Mouse (Mus musculus) liver, embryonic 15.5 days (tissue): ENCODE measurements around the gene Wdr77. TPM values are rescaled to one million over a fixed set of nuclear protein-coding genes. Genes with fewer than 3 reads are reported as not detected.
"Not testable (repeated sequence)": the region's sequence is repeated elsewhere in the genome, so short reads cannot be mapped to it uniquely, and the experiment has no call there.

Experiments
- ATAC-seq: fragments of 200-750 bp; cut with Nextera tagmentation; 2 replicates; pipeline ENCODE4 v1.8.0; 2017; ENCODE audit warnings: moderate number of reproducible peaks, mild to moderate bottlenecking, moderate library complexity; ENCODE audit not compliant: insufficient read depth
- H3K27ac ChIP-seq: fragments of 300-500 bp; sonication (generic); replicated peaks from 2 replicates; pipeline ENCODE4 v1.5.1; 2015; ENCODE audit warnings: mild to moderate bottlenecking, inconsistent platforms
- H3K27me3 ChIP-seq: fragments of 300-500 bp; sonication (generic); 2 replicates; pipeline ENCODE4 v1.6.1; 2015; ENCODE audit warnings: mild to moderate bottlenecking, inconsistent platforms
- H3K36me3 ChIP-seq: fragments of 300-500 bp; sonication (generic); replicated peaks from 2 replicates; pipeline ENCODE4 v1.6.1; 2015; ENCODE audit warnings: moderate library complexity, mild to moderate bottlenecking, inconsistent platforms
- H3K4me1 ChIP-seq: fragments of 300-500 bp; sonication (generic); replicated peaks from 2 replicates; pipeline ENCODE4 v1.6.1; 2015; ENCODE audit warnings: inconsistent platforms
- H3K4me2 ChIP-seq: fragments of 300-500 bp; sonication (generic); 2 replicates; pipeline ENCODE4 v1.6.1; 2015; ENCODE audit warnings: moderate library complexity, mild to moderate bottlenecking, inconsistent platforms
- H3K4me3 ChIP-seq: fragments of 300-500 bp; sonication (generic); replicated peaks from 2 replicates; pipeline ENCODE4 v1.5.1; 2015; ENCODE audit warnings: mild to moderate bottlenecking, inconsistent platforms
- H3K9ac ChIP-seq: fragments of 300-500 bp; sonication (generic); 2 replicates; pipeline ENCODE4 v1.6.1; 2015; ENCODE audit warnings: moderate library complexity, mild to moderate bottlenecking, inconsistent platforms
- H3K9me3 ChIP-seq: fragments of 300-500 bp; sonication (generic); replicated peaks from 2 replicates; pipeline ENCODE4 v1.6.1; 2016; ENCODE audit warnings: inconsistent platforms
- WGBS: fragments of 180-500 bp; shearing (Covaris S2); methylation state at CpG from one replicate; pipeline ENCODE4 v1.1.7; 2015; ENCODE audit warnings: mixed read lengths; ENCODE audit not compliant: insufficient replicate concordance; 5-methylcytosine and 5-hydroxymethylcytosine counted together
- polyA plus RNA-seq: library from polyadenylated mRNA; unstranded; fragments of >200 nt; fragmentation: Nextera tagmentation; extraction: Ambion mirVana; gene quantifications from 2 replicates; pipeline ENCODE4 v1.2.1, GENCODE M21; 2015

The Wdr77 gene
- polyA plus RNA-seq, 1 experiment from 2014 or later = 39.8 TPM

DNA sequence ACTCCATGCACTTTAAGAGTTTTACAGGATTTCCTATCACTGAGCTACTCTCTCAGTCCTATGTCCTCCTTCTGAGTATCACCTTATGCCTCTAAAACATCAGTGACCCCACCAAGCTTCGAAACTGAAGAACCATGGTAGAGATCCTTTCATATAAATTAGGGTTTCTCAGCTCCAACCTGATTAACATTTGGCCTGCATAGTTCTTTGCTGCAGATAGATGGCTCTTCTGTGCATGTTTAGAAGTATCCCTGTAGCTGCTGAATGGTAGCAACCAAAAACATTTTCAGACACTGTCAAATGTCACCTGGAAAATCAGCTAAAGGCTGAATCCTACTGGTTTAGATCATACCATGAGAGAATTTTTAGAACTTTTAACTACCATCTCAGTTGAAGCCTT lies 1.9 kb upstream of the Wdr77 start:
- no peak for ATAC-seq
- Histone ChIP-seq H3K9me3 (no peaks in the 10 kb centered on the region), H3K9ac (no peak overlapping the region), H3K36me3 (peaks cover 54% of the 10 kb centered on the region), H3K4me3 (0 out of 2 replicates have a peak overlapping the region, but pooled peaks have one; percentile 76), H3K4me1 (peaks cover 31% of the 10 kb centered on the region), H3K27ac (no peak overlapping the region), H3K27me3 (no peaks in the 10 kb centered on the region), H3K4me2 (peak overlapping the region; percentile 91)
- WGBS = 78% methylated on average over 1 of the region's 1 CpGs

DNA sequence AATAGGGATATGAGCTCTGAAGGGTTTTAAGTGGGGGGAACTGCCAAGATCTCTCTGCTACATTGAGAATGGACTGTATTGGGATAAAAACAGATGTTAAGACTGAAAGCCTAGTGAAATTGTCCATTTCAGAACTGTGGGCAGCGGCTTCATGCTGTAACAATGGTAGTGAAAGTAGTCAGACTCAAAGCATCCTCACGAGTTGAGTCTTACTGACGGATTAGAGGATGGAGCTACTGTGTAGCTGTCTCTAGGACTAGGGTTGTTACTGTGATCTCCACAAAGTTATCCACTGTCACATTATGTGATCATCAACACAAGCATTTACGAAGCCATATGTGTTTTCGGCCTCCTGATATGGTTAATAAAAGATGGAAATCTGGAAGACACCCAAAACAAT lies 965 bp upstream of the Wdr77 start:
- Histone ChIP-seq H3K4me1 (peaks cover 31% of the 10 kb centered on the region), H3K9ac (peak overlapping the region; percentile 84), H3K27ac (peak overlapping the region; percentile 91), H3K4me3 (peak overlapping the region; percentile 76), H3K9me3 (no peaks in the 10 kb centered on the region), H3K4me2 (peak overlapping the region; percentile 91), H3K27me3 (no peaks in the 10 kb centered on the region), H3K36me3 (peaks cover 54% of the 10 kb centered on the region)
- ATAC-seq = no peak
- 40% methylated on average over 5 of the region's 5 CpGs for WGBS

DNA sequence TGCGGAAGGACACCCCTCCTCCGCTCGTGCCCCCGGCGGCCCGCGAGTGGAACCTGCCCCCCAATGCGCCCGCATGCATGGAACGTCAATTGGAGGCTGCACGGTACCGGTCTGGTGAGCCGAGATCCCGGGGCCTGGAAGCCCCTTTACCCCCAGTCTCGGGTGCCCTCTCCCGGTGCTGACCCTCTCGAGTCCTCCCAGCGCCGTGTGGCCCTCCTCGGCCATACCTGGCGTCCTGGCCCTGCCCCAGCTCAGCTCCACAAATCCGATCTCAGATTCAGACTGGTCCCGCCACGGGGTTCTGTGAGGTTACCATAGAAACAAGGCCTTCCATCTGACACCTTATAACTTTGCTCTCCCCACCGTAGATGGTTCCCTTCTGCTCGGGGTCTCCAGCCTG lies 416 bp downstream of the Wdr77 start:
- peak; percentile 23 for ATAC-seq
- Histone ChIP-seq H3K4me2 (peak overlapping the region; percentile 91), H3K9me3 (no peaks in the 10 kb centered on the region), H3K9ac (peak overlapping the region; percentile 74), H3K27me3 (no peaks in the 10 kb centered on the region), H3K4me3 (peak overlapping the region; percentile 76), H3K36me3 (peaks cover 57% of the 10 kb centered on the region), H3K4me1 (peaks cover 31% of the 10 kb centered on the region), H3K27ac (peak overlapping the region; percentile 91)
- WGBS = under 1% methylated on average over 26 of the region's 26 CpGs

DNA sequence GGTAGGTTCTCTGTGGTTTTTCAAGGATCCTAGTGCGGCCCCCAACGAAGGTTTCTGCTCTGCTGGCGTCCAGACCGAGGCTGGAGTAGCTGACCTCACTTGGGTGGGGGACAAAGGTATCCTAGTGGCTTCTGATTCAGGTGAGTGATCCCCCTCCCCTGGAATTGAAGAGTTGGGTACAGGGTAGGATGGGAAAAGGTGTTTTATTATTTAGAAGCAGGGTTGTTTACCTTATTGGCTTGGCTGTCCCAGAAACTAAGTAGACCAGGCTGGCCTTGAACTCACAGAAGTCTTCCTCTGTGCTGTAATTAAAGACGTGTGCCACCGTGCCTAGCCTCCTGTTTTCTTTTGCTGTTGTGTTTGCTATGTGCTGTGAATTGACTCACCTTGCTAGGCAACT lies 830 bp downstream of the Wdr77 start, which contains the start of gene Atp5f1:
TSS of gene Atp5f1 (minus strand) at position 101 of the 400 bp plus-strand sequence.
- peak within 1 kb of the TSS; percentile 91 for H3K4me2 ChIP-seq
- H3K27ac ChIP-seq = peak within 1 kb of the TSS; percentile 91
- no peaks in the 10 kb centered on the region for H3K9me3 ChIP-seq
- H3K4me1 ChIP-seq = peaks cover 31% of the 10 kb centered on the region
- ATAC-seq = no peak
- WGBS = 8% methylated on average over 6 of the region's 6 CpGs
- H3K27me3 ChIP-seq = no peaks in the 10 kb centered on the region
- peaks cover 57% of the 10 kb centered on the region for H3K36me3 ChIP-seq
- peak within 1 kb of the TSS; percentile 76 for H3K4me3 ChIP-seq
- H3K9ac ChIP-seq = peak within 1 kb of the TSS; percentile 84

DNA sequence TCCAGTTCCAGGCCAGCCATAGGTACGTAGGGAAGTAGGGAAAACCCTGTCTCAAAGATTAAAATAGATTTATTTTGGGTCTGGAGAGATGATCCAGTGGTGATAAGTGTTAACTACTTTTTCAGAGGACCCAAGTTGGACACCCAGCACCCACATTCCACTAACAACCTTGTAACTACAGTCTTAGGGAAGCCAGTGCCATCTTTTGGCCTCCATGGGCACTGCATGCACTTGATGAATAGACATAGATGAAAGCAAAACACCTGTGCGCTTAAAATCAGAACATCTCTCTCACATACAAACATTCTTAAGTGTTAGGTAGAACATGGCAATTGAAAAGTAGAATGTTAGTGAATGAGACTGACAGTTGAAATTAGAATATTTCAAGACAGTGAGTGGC lies 1.5 kb downstream of the Wdr77 start:
- Histone ChIP-seq H3K9me3 (no peaks in the 10 kb centered on the region), H3K27ac (no peak overlapping the region), H3K4me1 (peaks cover 31% of the 10 kb centered on the region), H3K27me3 (no peaks in the 10 kb centered on the region), H3K9ac (no peak overlapping the region), H3K4me3 (peak overlapping the region; percentile 76), H3K36me3 (peaks cover 61% of the 10 kb centered on the region), H3K4me2 (peak overlapping the region; percentile 91)
- WGBS = 82% methylated on average over 2 of the region's 2 CpGs
- no peak for ATAC-seq

DNA sequence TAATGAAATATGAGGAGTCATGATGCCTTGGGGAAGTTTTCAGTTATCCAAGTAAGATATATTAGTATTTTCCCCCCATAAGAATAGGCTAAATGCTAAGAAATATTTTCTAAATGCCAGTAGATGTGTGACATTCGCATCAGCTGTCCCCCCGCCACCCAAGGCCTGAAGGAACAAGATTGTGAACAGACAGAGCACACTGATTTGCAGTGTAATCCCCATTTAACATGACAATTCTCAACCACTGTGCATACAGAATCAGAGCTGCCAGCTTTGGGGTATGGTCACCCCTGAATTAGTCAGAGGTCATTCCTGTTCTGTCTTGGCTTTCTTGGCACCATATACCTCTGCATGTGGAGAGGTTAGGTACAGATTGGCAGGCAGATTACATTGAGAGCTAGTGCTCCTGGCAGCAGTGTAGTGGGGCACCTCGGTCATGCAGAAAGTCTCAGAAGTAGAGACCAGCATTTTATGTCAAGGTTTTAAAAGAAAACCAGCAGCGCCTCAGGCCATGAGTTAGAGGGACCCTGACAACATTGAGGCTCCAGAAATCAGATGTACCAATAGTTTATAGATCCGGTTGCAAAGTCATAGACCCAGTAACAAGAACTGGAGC lies 12.8 kb downstream of the Wdr77 start:
- no peak overlapping the region for H3K9ac ChIP-seq
- H3K27ac ChIP-seq = no peak overlapping the region
- no peak overlapping the region for H3K4me2 ChIP-seq
- no peak overlapping the region for H3K4me3 ChIP-seq
- WGBS = 61% methylated on average over 5 of the region's 5 CpGs
- ATAC-seq = no peak
- no peaks in the 10 kb centered on the region for H3K27me3 ChIP-seq
- peaks cover 31% of the 10 kb centered on the region for H3K36me3 ChIP-seq
- no peaks in the 10 kb centered on the region for H3K4me1 ChIP-seq
- H3K9me3 ChIP-seq = no peaks in the 10 kb centered on the region

DNA sequence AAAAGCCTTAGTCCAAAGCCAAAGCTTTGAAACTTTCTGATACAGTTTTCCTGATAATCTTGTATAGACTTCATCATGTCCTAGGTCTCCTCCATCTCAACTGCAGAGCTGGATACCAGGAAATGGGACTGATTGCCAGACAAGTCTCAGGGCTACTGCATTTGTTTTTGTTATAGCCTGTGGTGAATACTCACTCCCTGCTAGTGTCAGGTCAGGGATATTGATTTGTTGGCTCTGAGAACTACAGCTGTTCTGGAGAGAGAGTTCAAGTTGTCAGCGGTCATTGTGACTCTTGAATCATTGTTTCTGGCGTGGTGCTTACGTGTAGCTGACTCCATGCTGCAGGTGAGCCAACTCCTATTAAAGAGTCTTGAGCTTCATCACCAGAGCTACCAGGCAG lies 14.2 kb downstream of the Wdr77 start, which contains the start of gene Ovgp1:
TSS of gene Ovgp1 (plus strand) at position 301 of the 400 bp plus-strand sequence.
- 58% methylated on average over 3 of the region's 3 CpGs for WGBS
- Histone ChIP-seq H3K9me3 (no peaks in the 10 kb centered on the region), H3K9ac (no peak within 1 kb of the TSS), H3K4me3 (no peak within 1 kb of the TSS), H3K36me3 (peaks cover 18% of the 10 kb centered on the region), H3K27ac (no peak within 1 kb of the TSS), H3K27me3 (no peaks in the 10 kb centered on the region), H3K4me1 (no peaks in the 10 kb centered on the region), H3K4me2 (no peak within 1 kb of the TSS)
- no peak for ATAC-seq

DNA sequence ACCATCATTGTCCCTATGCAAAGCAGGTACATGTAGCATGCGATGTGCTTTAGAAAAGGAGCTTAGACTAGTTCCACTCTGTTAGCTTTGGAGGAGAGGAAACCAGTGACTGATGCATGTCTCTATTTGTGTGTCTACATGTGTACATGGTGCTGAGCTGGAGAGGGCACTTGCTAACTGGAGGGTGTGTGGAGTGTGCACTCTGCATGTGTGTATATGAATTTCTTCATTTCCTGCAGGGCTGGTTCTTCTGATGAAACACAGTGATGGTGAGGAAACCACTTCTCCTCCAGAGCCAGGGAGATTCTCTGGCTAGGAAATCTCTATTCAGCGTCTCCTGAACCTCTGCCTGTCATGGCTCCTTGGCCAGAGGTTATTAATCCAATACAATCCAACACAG lies 15.0 kb downstream of the Wdr77 start:
- ATAC-seq = peak; percentile 44; the same call in 1 of the 2 replicates
- Histone ChIP-seq H3K27ac (no peak overlapping the region), H3K36me3 (peaks cover 10% of the 10 kb centered on the region), H3K4me2 (no peak overlapping the region), H3K4me3 (no peak overlapping the region), H3K9me3 (no peaks in the 10 kb centered on the region), H3K27me3 (no peaks in the 10 kb centered on the region), H3K9ac (no peak overlapping the region), H3K4me1 (no peaks in the 10 kb centered on the region)
- WGBS = 60% methylated on average over 2 of the region's 2 CpGs

DNA sequence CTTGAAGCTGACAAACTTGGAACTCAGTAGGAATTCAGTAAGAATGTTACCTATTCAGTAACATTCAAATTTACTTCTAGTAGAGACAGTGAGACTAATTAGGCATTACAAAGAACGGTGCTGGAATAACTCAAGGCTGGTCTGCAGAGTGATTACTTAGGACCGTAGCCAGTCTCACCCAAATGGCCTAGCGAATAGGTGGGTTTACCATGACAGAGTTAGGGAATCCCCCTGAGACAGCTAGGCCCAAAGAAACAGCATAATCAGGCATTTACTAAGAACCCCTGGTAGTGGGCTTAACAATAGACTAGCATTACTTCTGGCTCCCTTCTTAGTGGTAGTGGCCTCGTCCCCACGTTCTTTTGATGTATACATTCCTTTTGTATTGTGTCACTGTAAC lies 30.4 kb downstream of the Wdr77 start:
- H3K9ac ChIP-seq, H3K9me3 ChIP-seq, ATAC-seq, H3K27ac ChIP-seq, H3K4me2 ChIP-seq, H3K4me1 ChIP-seq, H3K4me3 ChIP-seq, H3K27me3 ChIP-seq, H3K36me3 ChIP-seq: not testable (repeated sequence)
- 63% methylated on average over 5 of the region's 5 CpGs for WGBS

DNA sequence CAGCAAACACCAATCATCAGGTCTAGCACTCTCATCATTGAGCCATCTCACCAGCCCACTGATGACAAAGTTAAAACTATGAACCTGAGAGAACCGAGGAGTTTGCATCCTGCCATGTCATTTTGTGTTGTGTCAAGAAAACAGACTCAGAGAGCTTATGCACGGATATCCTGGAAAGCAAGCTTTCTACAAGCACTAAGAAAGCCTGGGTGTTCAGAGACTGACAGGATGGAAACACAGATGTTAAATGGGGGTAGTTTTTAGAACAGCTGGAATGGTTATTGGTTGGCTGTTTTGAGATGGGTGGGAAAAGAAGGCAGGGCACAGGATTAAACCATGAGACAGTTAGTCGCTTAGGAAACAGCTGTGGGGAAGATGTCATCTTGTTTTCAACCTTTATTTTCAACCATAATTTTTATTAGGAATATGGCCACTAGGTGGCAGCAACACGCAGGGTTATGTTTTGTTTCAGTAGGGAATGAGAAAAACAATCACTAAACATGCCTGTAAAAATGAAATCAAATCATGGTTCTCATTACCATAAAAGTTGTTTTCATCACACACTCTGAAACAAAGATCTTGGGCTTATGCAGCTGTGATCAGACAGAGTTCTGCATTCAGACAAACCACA lies 32.6 kb downstream of the Wdr77 start:
- H3K4me3 ChIP-seq = no peak overlapping the region
- no peak overlapping the region for H3K9ac ChIP-seq
- H3K4me1 ChIP-seq = no peaks in the 10 kb centered on the region
- no peaks in the 10 kb centered on the region for H3K27me3 ChIP-seq
- no peak overlapping the region for H3K27ac ChIP-seq
- WGBS = 16% methylated on average over 4 of the region's 4 CpGs
- H3K9me3 ChIP-seq = no peaks in the 10 kb centered on the region
- H3K4me2 ChIP-seq = no peak overlapping the region
- no peak for ATAC-seq
- H3K36me3 ChIP-seq = no peaks in the 10 kb centered on the region

DNA sequence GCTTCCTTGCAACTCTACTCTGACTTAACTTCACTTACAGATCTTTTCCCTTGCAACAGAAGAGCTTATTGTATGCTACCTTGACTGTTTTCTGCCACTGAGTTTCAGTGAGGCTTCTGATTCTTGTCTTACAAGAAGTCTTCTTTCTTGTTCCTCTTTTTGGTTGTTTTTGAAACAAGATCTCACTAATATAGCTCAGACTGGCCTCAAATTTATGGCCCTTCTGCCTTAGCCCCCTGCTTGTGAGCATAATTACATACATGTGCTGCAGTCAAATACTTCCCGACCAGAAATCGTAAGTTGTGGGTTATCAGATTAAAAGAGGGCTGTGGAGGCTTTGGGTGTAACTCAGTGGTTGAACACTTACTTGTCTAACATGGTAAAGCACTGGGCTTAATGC lies 35.6 kb downstream of the Wdr77 start:
- H3K36me3 ChIP-seq = no peaks in the 10 kb centered on the region
- no peaks in the 10 kb centered on the region for H3K9me3 ChIP-seq
- no peak for ATAC-seq
- no peak overlapping the region for H3K4me3 ChIP-seq
- 15% methylated on average over 2 of the region's 2 CpGs for WGBS
- H3K4me1 ChIP-seq = no peaks in the 10 kb centered on the region
- H3K4me2 ChIP-seq = no peak overlapping the region
- no peaks in the 10 kb centered on the region for H3K27me3 ChIP-seq
- H3K27ac ChIP-seq = no peak overlapping the region
- no peak overlapping the region for H3K9ac ChIP-seq
